Comparison of ENCODE assay signal across 7 mouse cellular contexts in the genomic region with DNA sequence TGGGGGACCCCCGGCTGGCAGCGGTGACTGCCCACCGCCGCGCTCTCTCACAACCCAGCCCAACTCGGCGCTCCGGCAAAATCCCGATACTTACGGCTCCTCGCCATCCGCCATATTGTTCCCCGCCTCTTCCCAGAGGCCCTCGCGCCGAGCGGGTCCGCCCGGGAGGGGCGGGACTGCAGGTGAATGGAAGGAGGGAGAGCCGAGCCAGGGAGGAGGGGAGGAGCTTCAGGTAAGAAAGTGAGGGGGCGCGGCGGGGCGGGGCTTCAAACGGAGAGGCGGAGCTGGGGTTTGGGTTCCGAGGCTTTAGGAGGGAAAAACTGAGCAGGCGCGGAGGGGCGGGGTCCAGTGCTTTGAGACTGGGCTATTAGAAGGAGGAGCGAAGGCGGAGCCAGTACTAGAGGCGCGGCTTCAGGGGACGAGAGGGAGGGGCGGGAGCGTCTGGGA. TPM values are rescaled to one million over a fixed set of nuclear protein-coding genes. Genes with fewer than 3 reads are reported as not detected.
DNase-seq lines count a peak whose midpoint lies in the region; ATAC-seq lines count a peak whose summit lies in the region.

Uba3 (minus strand) TSS at position 209 of the 447 bp plus-strand sequence.

- peak within 1 kb of the TSS; percentile 86 for H3K27ac ChIP-seq in embryonic facial prominence, embryonic 12.5 days
- peak within 1 kb of the TSS; percentile 68; the same call in 1 of the 2 replicates for H3K27ac ChIP-seq in limb, embryonic 11.5 days (replicated peaks; ENCODE audit: low read depth, low read length)
- H3K27ac ChIP-seq in midbrain, embryonic 14.5 days (replicated peaks; ENCODE audit: low read depth, low read length): peak within 1 kb of the TSS; percentile 89

- peak; percentile 100 for DNase-seq in adrenal gland, postnatal 25 days
- peak; percentile 100 for DNase-seq in heart, adult 11 months
- peak; percentile 100 for DNase-seq in kidney, adult 18-20 months
- DNase-seq in limb, embryonic 11.5 days (ENCODE audit: low spot score): peak; percentile 100
- DNase-seq in midbrain, embryonic 14.5 days: peak; percentile 100
- DNase-seq in spleen, adult 18-20 months: peak; percentile 100

- H3K4me2 ChIP-seq in embryonic facial prominence, embryonic 12.5 days (replicated peaks): peak within 1 kb of the TSS; percentile 76
- H3K4me2 ChIP-seq in limb, embryonic 11.5 days (ENCODE audit: low read depth, severe bottlenecking): peak within 1 kb of the TSS; percentile 50
- H3K4me2 ChIP-seq in midbrain, embryonic 14.5 days (ENCODE audit: low read length): peak within 1 kb of the TSS; percentile 63

- peak; percentile 94 for ATAC-seq in embryonic facial prominence, embryonic 12.5 days (ENCODE audit: insufficient number of reproducible peaks, insufficient read depth, low FRiP score, low TSS enrichment)
- peak; percentile 96 for ATAC-seq in limb, embryonic 11.5 days (ENCODE audit: insufficient number of reproducible peaks, low FRiP score, low TSS enrichment, low read depth)
- peak; percentile 99 for ATAC-seq in midbrain, embryonic 14.5 days (ENCODE audit: low FRiP score, low TSS enrichment)

- H3K9ac ChIP-seq in embryonic facial prominence, embryonic 12.5 days: peak within 1 kb of the TSS; percentile 97
- peak within 1 kb of the TSS; percentile 95 for H3K9ac ChIP-seq in limb, embryonic 11.5 days (ENCODE audit: low read length)
- H3K9ac ChIP-seq in midbrain, embryonic 14.5 days (replicated peaks; ENCODE audit: low read length): peak within 1 kb of the TSS; percentile 94

- no peaks in the 10 kb centered on the region for H3K27me3 ChIP-seq in embryonic facial prominence, embryonic 12.5 days
- H3K27me3 ChIP-seq in limb, embryonic 11.5 days (ENCODE audit: control insufficient read depth, insufficient read depth, low read length): no peaks in the 10 kb centered on the region
- H3K27me3 ChIP-seq in midbrain, embryonic 14.5 days (ENCODE audit: control insufficient read depth, insufficient read depth, low read length): no peaks in the 10 kb centered on the region

- H3K36me3 ChIP-seq in embryonic facial prominence, embryonic 12.5 days: no peaks in the 10 kb centered on the region
- no peaks in the 10 kb centered on the region for H3K36me3 ChIP-seq in limb, embryonic 11.5 days (ENCODE audit: control insufficient read depth, insufficient read depth, low read length)
- 0 out of 2 replicates have a peak, but pooled peaks cover 3% of the 10 kb centered on the region for H3K36me3 ChIP-seq in midbrain, embryonic 14.5 days (ENCODE audit: control insufficient read depth, insufficient read depth, low read length)

- H3K4me3 ChIP-seq in embryonic facial prominence, embryonic 12.5 days: peak within 1 kb of the TSS; percentile 93
- peak within 1 kb of the TSS; percentile 87 for H3K4me3 ChIP-seq in limb, embryonic 11.5 days (ENCODE audit: low read depth, low read length)
- peak within 1 kb of the TSS; percentile 94 for H3K4me3 ChIP-seq in midbrain, embryonic 14.5 days (replicated peaks; ENCODE audit: low read depth, low read length)

- no peaks in the 10 kb centered on the region for H3K9me3 ChIP-seq in embryonic facial prominence, embryonic 12.5 days
- H3K9me3 ChIP-seq in limb, embryonic 11.5 days (ENCODE audit: control insufficient read depth, low read length): no peaks in the 10 kb centered on the region
- H3K9me3 ChIP-seq in midbrain, embryonic 14.5 days (ENCODE audit: control insufficient read depth, low read length): no peaks in the 10 kb centered on the region

- H3K4me1 ChIP-seq in embryonic facial prominence, embryonic 12.5 days: peaks cover 21% of the 10 kb centered on the region
- peaks cover 7% of the 10 kb centered on the region for H3K4me1 ChIP-seq in limb, embryonic 11.5 days (ENCODE audit: control insufficient read depth, insufficient read depth, low read length)
- peaks cover 13% of the 10 kb centered on the region for H3K4me1 ChIP-seq in midbrain, embryonic 14.5 days (ENCODE audit: control insufficient read depth, insufficient read depth, low read length)

- WGBS in embryonic facial prominence, embryonic 12.5 days: 1% methylated on average over 38 of the region's 38 CpGs
- WGBS in limb, embryonic 11.5 days: under 1% methylated on average over 37 of the region's 38 CpGs
- WGBS in midbrain, embryonic 14.5 days: 1% methylated on average over 38 of the region's 38 CpGs

RNA-seq across cellular contexts. Expression of gene Uba3, which starts in this region (rescaled TPM):
- 59.7 and 61.6 TPM in 2 replicates for total RNA-seq in adrenal gland, postnatal 25 days (2021)
- 97.0 and 97.8 TPM in 2 replicates for polyA plus RNA-seq in embryonic facial prominence, embryonic 12.5 days (2016; fragmentation: Nextera tagmentation; extraction: Ambion mirVana)
- 102 and 116 TPM in 2 replicates for polyA plus RNA-seq in limb, embryonic 11.5 days (2014; fragmentation: Nextera tagmentation; extraction: Ambion mirVana)
- polyA plus RNA-seq in midbrain, embryonic 14.5 days (2014; fragmentation: Nextera tagmentation; extraction: Ambion mirVana): 97.7 and 98.5 TPM in 2 replicates

Comparison
In these comparisons a context has a peak if more than half of its experiments do, and no peak if none do; other contexts are left out.
1. Peak in every context shown above with its lines: DNase-seq, ATAC-seq, H3K4me3 ChIP-seq and H3K27ac ChIP-seq.